ENCODE assay signal across 27 mouse cellular contexts in genomic region chr8:127395488-127395887, GRCm38 (mm10).
"Had no signal": no experiment of that assay in that cellular context is flagged by ENCODE, and none has a peak within 500 bp of the region (broad histone marks: within the 10 kb centered on the region; RNA-seq: fewer than 3 reads in every experiment).

No protein-coding gene starts in this region.

- H3K4me2 ChIP-seq: heart, embryonic 11.5 days; heart, embryonic 13.5 days; heart, embryonic 15.5 days; hindbrain, embryonic 12.5 days; hindbrain, embryonic 14.5 days; intestine, embryonic 15.5 days; limb, embryonic 12.5 days; liver, embryonic 11.5 days had no signal

- H3K27ac ChIP-seq: gastrocnemius, adult 2 months; heart, adult 2 months; heart, embryonic 13.5 days; heart, embryonic 15.5 days; hindbrain, embryonic 10.5 days; hindbrain, embryonic 12.5 days; hindbrain, embryonic 14.5 days; intestine, embryonic 15.5 days; layer of hippocampus, adult 2 months; left cerebral cortex, adult 2 months; limb, embryonic 10.5 days; limb, embryonic 12.5 days had no signal

- H3K27me3 ChIP-seq: heart, embryonic 13.5 days; heart, embryonic 15.5 days; hindbrain, embryonic 12.5 days; intestine, embryonic 15.5 days; limb, embryonic 12.5 days had no signal

- DNase-seq: gastrocnemius, adult 2 months; gastrocnemius, postnatal 10 days; gastrocnemius, postnatal 25 days; heart, adult 2 months; heart, postnatal 14 days; heart, postnatal 36 days; kidney, adult 18-20 months; kidney, adult 8-10 months; kidney, postnatal 10 days; kidney, postnatal 25 days; kidney, postnatal 4 days; liver had no signal

- H3K9me3 ChIP-seq: heart, embryonic 13.5 days; heart, embryonic 15.5 days; hindbrain, embryonic 10.5 days; hindbrain, embryonic 12.5 days; intestine, embryonic 15.5 days; limb, embryonic 10.5 days; limb, embryonic 12.5 days had no signal

- ATAC-seq: hindbrain, embryonic 16.5 days; inflammation-experienced regulatory T-cells, adult 6 months; intestine, embryonic 15.5 days; intestine, postnatal 0 days had no signal

- H3K9ac ChIP-seq: heart, embryonic 13.5 days; heart, embryonic 15.5 days; hindbrain, embryonic 12.5 days; hindbrain, embryonic 14.5 days; intestine, embryonic 15.5 days; limb, embryonic 12.5 days had no signal

- H3K4me3 ChIP-seq: gastrocnemius, adult 2 months; heart, adult 2 months; heart, embryonic 13.5 days; heart, embryonic 15.5 days; hindbrain, embryonic 10.5 days; hindbrain, embryonic 12.5 days; intestine, embryonic 15.5 days; layer of hippocampus, adult 2 months; left cerebral cortex, adult 2 months; limb, embryonic 10.5 days; limb, embryonic 12.5 days had no signal

- H3K4me1 ChIP-seq: heart, embryonic 13.5 days; heart, embryonic 15.5 days; hindbrain, embryonic 10.5 days; hindbrain, embryonic 12.5 days; intestine, embryonic 15.5 days; limb, embryonic 12.5 days had no signal
